11 mouse cellular contexts compared by ENCODE assay signal in the genomic region with DNA sequence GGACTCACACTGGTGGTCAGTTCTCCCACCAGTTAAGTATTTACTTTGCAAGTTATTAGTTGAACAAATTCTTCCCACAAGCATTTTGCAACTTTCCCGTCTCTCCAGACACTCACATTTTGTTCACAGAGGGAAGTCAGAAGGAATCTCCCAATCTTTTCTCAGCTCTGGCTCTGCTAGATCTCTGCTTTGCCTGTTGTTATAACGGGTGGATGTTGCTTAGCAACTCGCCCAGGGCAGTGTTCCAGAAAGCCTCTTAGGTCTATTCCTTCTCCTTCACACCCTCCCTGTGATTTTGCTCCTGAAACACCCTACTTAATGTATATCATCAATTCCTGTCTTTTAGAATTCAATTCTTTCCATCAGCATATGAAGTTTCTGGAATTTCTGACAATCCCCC. TPM values are rescaled to one million over a fixed set of nuclear protein-coding genes. Genes with fewer than 3 reads are reported as not detected.
A peak's percentile ranks its signal among the peaks of the same experiment; 100 is the strongest.
DNase-seq lines count a peak whose midpoint lies in the region; ATAC-seq and TF ChIP-seq lines count a peak whose summit lies in the region.
"Had no signal": no experiment of that assay in that cellular context is flagged by ENCODE, and none has a peak within 500 bp of the region (broad histone marks: within the 10 kb centered on the region; RNA-seq: fewer than 3 reads in every experiment).

No protein-coding gene starts in this region.

- no peaks in the 10 kb centered on the region for H3K27me3 ChIP-seq in lung, embryonic 14.5 days (ENCODE audit: insufficient read depth, low read length)
- no peaks in the 10 kb centered on the region for H3K27me3 ChIP-seq in hindbrain, embryonic 14.5 days (ENCODE audit: control insufficient read depth, insufficient read depth, low read length)
- H3K27me3 ChIP-seq: hindbrain, embryonic 15.5 days had no signal

- DNase-seq in cerebellum, postnatal 10 days: peak; percentile 30 to 43
- no peak for DNase-seq in cerebellum, adult 18-20 months
- DNase-seq in lung, embryonic 14.5 days: peak; percentile 63
- no peak for DNase-seq in lung, postnatal 4 days
- DNase-seq in left cerebral cortex, adult 18-20 months (ENCODE audit: low spot score in 2 of 2): peak; percentile 66 to 73
- peak; percentile 57 for DNase-seq in right cerebral cortex, postnatal 25 days
- DNase-seq in yolk sac, embryonic 10.5 days (ENCODE audit: low spot score): no peak
- no peak for DNase-seq in hindbrain, embryonic 14.5 days (ENCODE audit: low spot score)
- DNase-seq: cerebellum, adult 9-11 months had no signal

- no peaks in the 10 kb centered on the region for H3K9me3 ChIP-seq in lung, embryonic 14.5 days (ENCODE audit: low read depth, low read length)
- H3K9me3 ChIP-seq in hindbrain, embryonic 14.5 days (ENCODE audit: control insufficient read depth, low read length): no peaks in the 10 kb centered on the region
- H3K9me3 ChIP-seq: hindbrain, embryonic 15.5 days had no signal

- no peak overlapping the region for H3K27ac ChIP-seq in lung, embryonic 14.5 days (ENCODE audit: low read depth)
- no peak overlapping the region for H3K27ac ChIP-seq in hindbrain, embryonic 14.5 days
- H3K27ac ChIP-seq: hindbrain, embryonic 15.5 days had no signal

- H3K4me2 ChIP-seq in lung, embryonic 14.5 days: no peak overlapping the region
- no peak overlapping the region for H3K4me2 ChIP-seq in hindbrain, embryonic 14.5 days (replicated peaks)
- H3K4me2 ChIP-seq: hindbrain, embryonic 15.5 days had no signal

- no peak overlapping the region for H3K9ac ChIP-seq in lung, embryonic 14.5 days
- H3K9ac ChIP-seq in hindbrain, embryonic 14.5 days: no peak overlapping the region
- H3K9ac ChIP-seq: hindbrain, embryonic 15.5 days had no signal

- TF ChIP-seq CTCF in lung, embryonic 14.5 days (IDR thresholded peaks at IDR 0.05; ENCODE audit: low read depth): no peak

- no peak overlapping the region for H3K4me3 ChIP-seq in lung, embryonic 14.5 days (ENCODE audit: low read depth, low read length)
- no peak overlapping the region for H3K4me3 ChIP-seq in hindbrain, embryonic 14.5 days (replicated peaks; ENCODE audit: low read length)
- H3K4me3 ChIP-seq: hindbrain, embryonic 15.5 days had no signal

- no peaks in the 10 kb centered on the region for H3K36me3 ChIP-seq in lung, embryonic 14.5 days (ENCODE audit: insufficient read depth)
- H3K36me3 ChIP-seq in hindbrain, embryonic 14.5 days (replicated peaks; ENCODE audit: control insufficient read depth, insufficient read depth): no peaks in the 10 kb centered on the region
- H3K36me3 ChIP-seq: hindbrain, embryonic 15.5 days had no signal

- WGBS in lung, embryonic 14.5 days: 28% methylated on average over 3 of the region's 3 CpGs
- WGBS in hindbrain, embryonic 14.5 days: 40% methylated on average over 3 of the region's 3 CpGs

- H3K4me1 ChIP-seq in lung, embryonic 14.5 days (ENCODE audit: insufficient read depth): no peaks in the 10 kb centered on the region
- H3K4me1 ChIP-seq in hindbrain, embryonic 14.5 days (replicated peaks; ENCODE audit: control insufficient read depth, insufficient read depth, low read length): no peaks in the 10 kb centered on the region

- no peak for ATAC-seq in lung, embryonic 14.5 days (ENCODE audit: insufficient read depth)
- ATAC-seq in hindbrain, embryonic 14.5 days (ENCODE audit: low FRiP score): no peak

RNA-seq across cellular contexts. Expression of gene Cfap44, which starts 28.9 kb away (rescaled TPM):
- polyA plus RNA-seq in lung, embryonic 14.5 days (2014; fragmentation: Nextera tagmentation; extraction: Ambion mirVana): 0.67 and 1.0 TPM in 2 replicates
- total RNA-seq in left cerebral cortex, adult 18-20 months (2021): 1 to 10 TPM; 3.8 to 4.0 TPM
- polyA plus RNA-seq in hindbrain, embryonic 14.5 days (2014; fragmentation: Nextera tagmentation; extraction: Ambion mirVana): 7.8 and 11.0 TPM in 2 replicates
- total RNA-seq: liver, adult 2 months had no signal
- polyA plus RNA-seq: liver, adult 2 months had no signal

Comparison
In these comparisons a context has a peak if more than half of its experiments do, and no peak if none do; other contexts are left out.
1. DNase-seq: peak in cerebellum, postnatal 10 days (2 of 2), lung, embryonic 14.5 days (single experiment), left cerebral cortex, adult 18-20 months (2 of 2) and right cerebral cortex, postnatal 25 days (single experiment); none in cerebellum, adult 18-20 months (0 of 2), lung, postnatal 4 days (0 of 2), yolk sac, embryonic 10.5 days (single experiment) and hindbrain, embryonic 14.5 days (single experiment).